Mouse (Mus musculus) mouse embryonic stem cell (cell line): ENCODE results near the gene Abhd15.

Source experiments
- in situ Hi-C, 2 experiments: fragments of 300-500 bp; cut with MboI; formaldehyde crosslinking; loops; 1 replicate in 1 of 2; 3 replicates in 1 of 2; pipeline ENCODE4 v1.14.3; 2019 to 2020; ENCODE audit warnings: low sequenced_read_pairs in 2 of 2, low pct_unique_long_range_greater_than_20kb in 1 of 2, mixed read lengths in 1 of 2; ENCODE audit not compliant: unreplicated experiment in 1 of 2

Abhd15 gene

DNA sequence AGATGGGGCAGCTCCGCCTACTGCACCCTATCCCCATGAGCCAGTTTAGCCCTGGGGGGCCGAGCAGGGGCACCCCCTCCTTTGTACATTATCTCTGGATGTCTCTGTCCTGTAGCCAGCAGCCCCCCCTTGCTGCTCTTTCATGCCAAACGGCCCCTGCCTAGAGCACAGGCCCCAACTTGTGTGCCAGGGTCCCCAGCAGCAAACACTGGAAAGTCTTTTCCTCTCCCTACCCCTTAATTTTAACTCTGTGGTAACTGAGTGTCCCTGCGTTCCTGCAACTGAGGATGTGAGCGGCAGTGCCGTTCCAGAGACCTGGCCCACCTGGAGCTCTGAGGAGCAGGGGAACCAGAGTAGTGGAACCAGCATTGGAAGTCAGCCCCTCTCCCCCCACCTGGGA is 8.0 kb upstream of the Abhd15 start:
- in situ Hi-C loops = no loop called here

DNA sequence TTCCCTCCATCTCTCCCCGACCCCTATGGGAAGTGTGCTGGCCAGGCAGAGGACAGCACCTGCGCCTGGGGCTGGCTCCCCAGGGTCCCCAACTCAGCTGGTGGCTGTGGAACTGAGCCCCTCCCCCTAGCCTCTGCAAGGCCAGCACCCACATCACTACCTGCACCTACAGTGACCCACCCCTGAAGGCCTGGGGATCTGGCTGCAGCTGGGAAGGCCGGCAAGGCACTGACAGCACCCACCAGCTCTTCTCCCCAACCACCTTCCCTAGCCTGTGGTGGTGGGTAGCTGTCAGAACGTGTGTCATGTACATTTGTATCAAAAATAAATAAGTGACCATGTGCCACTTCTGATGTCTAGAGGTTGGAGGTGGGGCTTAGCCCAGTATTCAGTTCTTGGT is 7.5 kb upstream of the Abhd15 start:
- in situ Hi-C loops = no loop called here

DNA sequence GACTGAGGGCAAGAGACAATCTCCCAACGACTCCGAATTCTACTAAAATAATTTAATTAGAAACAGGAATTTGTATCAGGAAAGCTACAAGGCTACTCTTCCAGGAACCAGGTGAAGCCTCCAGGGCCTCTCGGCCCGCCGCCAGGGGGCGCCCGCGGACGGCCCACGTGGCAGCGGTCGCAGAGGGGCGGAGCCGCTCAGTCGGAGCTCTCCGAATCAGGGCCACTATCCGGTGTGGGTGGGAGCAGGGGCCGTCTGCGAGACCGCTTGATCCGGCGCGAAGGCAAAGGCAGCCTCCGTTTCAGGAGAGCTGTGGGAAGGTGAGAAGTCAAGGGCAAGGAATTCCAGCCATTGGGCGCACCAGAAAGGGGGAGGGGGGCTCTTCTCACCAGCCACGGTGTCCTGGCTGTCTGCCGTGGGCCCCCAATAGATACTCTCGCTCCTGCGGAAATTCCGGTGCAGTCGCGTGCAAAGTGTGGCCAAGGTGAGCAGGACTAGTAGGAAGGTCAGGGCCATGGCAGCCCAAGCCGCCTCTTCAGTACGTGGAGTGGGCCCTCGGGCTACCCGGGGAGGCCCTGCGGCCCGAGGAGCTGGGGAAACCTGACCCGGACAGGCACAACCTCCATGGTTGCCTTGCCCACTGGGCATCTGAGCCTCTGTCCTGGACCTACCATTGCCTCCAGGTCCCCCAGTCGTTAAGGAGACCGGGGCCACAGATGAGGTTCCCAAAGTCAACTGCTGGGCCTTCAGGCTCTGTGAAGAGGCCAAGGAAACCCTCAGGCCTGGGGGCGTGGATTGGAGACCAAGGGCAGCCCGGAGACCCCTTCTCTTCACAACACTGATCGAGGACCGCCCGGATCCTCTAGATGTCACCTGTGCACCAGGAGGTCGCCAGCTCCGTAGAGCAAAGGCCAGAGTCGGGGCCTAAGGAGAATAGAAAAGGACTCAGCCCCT is 6.6 kb upstream of the Abhd15 start:
- in situ Hi-C loops = no loop called here

DNA sequence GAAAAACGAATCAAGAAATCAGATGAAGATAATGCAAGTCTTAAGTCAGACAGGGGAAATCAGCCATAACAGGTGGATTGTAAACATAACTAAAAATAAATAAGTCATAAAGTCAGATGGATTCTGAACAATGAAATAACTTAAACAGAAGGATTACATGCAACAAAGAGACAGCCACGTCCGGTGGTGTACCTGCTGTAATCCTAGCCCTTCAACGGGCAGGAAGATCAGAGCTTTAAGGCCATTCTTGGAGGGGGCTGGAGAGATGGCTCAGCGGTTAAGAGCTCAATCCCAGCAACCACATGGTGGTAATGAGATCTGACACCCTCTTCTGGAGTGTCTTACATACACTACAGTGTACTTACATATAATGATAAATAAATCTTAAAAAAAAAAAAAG is 3.6 kb upstream of the Abhd15 start:
- in situ Hi-C loops = no loop called here

DNA sequence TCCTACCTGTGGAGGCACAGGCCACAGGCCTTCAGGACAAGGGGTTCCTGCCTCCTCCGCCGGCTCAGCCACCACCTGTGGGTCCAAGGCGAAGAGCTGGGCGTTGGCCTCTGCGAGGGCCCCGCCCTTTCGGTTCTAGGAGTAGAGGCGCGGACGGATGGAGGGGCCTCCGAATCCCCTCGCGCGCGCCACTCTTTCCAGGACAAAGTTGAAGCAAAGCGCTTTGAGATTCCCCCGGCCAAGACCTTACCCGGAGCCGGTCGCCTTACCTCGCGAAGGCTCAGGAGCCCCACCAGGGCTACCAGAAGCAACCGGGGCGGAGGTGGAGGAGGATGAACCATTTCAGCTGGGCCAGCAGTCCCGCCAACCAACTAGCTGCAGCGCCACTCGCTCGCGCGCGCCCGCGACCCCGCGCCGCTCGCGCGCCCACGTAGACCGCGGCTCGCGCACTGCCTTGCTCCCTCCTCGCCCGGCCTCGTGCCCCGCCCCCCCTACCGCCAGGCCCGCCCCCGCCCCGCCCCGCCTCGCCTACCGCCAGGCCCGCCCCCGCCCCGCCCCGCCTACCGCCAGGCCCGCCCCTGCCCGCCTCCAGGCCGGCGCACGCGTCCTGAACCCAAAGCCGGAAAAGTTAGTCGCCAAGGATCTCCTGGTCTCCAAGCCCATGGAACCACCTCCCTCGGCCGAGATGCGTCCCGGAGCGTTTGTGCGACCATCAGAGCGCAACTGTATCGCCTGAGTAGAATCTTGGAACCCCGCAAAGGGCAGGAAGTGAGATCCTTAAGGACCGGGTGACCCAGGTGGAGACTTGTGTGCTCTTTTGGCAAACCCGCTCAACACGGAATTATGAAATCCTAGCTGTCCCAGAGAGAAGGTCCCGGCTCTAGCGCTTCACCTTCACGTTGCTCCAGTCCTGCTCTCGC is 1.8 kb upstream of the Abhd15 start:
- in situ Hi-C loops = no loop called here

DNA sequence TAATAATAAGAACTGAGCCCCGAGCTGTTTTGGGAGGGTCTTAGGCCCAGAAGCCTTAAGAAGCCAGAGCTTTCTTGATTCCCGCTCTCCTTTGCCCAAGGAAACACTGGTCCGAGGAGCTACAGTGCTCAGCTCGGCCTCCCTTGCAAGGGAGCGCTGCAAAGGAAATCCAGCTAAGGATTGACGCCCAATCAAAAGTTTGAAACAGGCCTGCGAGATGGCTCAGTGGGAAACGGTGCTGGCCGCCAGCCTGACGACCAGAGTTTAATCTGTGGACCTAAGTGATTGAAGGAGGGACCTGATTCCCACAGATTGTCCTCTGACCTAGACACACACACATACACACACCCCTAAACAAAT is 1.1 kb upstream of the Abhd15 start:
- in situ Hi-C loops = no loop called here

DNA sequence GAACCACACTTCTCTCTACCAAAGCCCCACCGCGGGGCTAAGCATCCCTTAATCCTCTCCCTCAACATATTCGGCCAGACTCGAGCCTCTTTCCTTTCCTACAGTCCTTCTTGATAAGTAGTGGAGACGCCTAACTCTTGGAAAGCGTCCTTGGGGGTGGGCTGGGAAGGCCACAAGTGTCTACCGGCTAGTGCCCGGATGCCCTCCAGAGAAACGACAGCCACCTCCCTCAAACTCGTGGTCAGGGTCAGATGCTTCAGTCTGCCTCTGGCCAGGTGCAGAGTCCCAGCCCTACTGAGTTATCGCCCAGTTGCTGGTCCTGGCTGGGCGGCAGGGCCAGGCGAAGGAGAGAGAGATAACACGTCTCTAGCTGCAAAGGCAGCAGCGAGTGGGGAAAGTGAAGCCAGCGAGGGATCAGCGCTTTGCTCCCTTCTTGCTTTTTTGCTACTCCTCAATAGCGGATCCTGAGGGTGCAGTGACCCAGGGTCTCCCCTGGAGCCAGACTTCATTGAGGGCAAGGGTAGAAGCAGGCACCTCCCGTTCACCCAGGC is 565 bp upstream of the Abhd15 start:
- in situ Hi-C loops = no loop called here

DNA sequence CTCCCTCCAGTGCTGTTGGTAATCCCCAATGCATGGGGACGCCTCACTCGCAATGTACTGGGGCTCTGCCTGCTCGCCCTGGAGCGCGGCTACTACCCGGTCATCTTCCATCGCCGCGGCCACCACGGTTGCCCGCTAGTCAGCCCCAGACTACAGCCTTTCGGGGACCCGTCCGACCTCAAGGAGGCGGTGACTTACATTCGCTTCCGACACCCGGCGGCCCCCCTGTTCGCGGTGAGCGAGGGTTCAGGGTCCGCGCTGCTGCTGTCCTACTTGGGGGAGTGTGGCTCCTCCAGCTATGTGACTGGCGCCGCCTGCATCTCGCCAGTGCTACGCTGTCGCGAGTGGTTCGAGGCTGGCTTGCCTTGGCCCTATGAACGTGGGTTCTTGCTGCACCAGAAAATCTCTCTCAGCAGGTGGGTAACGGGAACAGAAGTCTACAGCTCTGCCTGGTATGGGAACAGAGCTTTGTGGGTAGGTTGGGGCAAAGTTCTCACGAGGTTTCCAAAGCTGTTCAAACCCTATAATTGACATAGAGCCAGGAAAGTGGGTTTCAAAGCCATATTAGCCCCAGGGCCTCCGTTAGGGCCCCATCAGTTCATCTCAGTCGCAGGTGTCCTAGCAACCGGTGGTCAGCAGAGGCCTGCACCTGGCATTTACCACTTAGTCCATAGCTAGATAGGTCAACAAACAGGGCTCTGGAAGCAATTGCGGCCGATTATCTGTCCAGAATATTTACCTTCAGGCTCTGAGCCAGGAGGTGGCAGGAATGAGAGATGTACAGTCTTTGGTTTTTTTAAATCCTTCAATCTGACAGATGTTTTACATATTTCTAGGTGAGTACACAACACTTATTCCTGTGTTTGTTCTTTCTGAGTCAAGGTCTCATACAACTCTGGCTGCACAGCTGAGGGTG is 974 bp downstream of the Abhd15 start, which contains the start of gene Trp53i13:
TSS of gene Trp53i13 (minus strand) at position 344 of the 916 bp plus-strand sequence.
- in situ Hi-C loops = no loop called here

DNA sequence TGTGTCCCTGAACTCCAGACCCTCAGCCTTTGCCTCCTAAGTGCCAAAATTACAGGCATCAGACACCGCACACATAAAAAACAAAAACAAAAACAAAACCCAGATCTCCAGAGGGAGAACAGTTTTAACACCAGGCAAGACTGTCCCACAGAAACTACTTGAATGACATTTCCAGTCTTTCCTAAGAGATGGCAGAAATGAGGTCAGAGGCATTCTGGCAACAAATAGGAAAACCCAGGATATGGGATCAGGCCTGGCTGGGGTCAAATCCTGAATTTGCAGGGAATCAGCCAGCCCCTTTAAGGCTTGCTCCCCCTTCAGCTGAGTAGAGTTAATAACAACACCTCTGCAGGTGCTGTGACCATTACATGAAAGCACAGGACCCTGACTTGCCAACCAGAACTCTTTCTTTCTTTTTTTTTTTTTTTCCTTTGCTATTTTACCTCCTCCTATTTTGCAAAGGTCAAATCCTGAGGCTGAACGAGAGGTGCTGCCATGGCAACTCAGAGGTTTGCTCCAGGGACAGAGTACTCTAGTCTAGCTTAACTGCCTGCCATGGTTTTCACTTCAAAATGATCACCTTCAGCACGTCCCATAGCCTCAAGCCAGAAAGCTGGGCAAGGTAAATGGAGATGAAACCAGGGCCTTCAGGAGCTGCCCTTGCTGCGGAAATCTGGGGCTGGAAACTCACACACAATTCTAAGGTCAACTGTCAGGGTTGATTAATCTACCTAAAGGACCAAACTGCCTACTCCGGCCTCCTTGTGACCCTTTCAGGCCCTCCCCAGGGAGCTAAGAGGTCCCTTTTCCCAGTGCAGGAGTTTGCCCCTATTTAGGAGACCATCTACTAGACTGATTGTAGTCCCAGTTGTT is 1.9 kb downstream of the Abhd15 start:
- in situ Hi-C loops = no loop called here

DNA sequence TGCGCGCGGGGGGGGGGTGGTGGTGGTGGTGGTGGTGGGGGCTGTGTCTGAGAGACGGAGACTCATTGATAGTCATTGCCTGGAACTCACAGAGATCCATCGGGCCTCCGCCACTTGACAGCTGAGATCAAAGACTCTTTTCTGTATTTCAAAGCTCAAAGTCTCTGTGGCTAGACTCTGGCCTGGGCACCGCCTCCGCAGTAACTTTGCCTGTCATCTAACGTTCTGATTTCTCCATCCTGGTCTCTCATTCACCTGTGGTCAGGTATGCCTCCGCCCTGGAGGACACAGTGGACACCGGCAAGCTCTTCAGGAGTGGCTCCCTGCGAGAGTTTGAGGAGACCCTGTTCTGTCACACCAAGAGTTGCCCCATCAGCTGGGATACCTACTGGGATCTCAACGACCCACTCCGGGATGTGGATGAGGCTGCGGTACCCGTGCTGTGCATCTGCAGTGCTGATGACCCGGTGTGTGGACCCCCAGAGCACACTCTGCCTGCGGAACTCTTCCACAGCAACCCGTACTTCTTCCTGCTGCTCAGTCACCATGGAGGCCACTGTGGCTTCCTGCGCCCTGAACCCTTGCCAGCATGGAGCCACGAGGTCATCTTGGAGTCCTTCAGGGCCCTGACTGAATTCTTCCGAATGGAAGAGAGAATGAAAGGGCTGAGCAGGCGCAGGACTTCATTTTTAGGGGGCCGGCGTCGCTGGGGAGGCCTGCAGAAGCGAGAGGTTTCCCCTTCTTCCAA is 3.3 kb downstream of the Abhd15 start:
- in situ Hi-C loops = no loop called here

DNA sequence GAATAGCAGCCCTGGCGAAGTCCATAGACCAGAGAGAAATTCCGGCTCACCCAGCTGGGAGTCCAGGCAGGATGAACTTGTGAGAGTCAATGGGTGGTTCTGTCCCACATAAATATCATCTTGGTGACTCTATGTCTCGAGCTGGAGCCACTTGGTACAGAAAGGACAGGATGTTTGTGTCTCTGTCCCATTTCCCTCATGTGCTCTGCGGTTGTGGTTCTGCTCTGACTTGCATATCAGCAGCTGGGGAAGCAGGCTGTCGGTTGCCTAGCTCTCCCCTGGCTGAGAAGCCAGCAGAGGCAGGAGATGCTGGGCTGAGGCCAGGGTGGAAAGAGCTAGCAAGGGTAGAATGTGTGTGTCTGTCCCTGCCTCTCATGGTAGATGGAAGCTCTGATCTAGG is 4.1 kb downstream of the Abhd15 start, which contains the start of gene Gm10392:
TSS of gene Gm10392 (minus strand) at position 156 of the 400 bp plus-strand sequence.
- in situ Hi-C loops = no loop called here

DNA sequence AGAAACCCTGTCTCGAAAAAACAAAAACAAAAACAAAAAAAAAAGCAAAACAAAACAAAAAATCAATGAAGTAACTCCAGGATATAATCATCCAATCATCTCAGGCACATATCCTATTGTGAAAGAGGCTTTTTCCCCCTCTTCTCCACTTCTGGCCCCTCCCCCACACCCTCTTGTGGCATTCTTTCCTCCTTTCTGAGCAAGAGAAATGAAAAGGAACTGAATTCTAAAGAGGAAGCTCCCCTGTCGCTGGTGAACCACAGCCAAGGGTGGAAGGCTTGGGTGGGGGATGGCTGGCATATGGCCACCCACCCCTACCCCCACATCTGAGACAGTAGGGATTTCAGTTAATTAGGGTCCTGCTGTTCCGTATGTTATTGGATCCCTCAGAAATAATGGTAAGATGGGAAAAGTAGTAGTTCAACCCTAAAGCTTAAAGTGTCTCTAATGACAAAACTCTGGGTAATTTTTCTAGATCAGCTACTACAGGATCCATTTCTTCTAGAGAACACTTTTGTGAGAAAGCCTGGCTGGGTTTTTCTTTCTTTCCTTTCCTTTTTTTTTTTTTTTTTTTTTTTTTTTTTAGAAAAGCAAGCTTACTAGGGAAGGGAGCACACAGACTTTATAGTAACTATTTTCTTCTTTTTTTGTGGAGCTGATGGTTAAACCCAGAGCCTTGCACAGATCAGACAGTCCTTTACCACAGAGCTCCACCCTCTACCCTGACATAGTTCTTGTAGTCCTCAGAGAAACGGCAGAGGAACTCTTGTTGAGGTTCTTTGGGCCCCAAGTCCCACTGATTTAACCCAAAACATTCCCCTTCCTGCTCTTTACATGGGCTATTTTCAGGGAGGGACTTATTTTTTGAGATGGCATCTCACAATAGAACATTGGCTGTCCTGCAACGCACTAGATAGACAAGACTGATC is 5.9 kb downstream of the Abhd15 start:
- in situ Hi-C loops = loop anchor here in 1 of 2 experiments (10.0 kb wide), 1 partner anchor 294 kb away; no protein-coding TSS in a partner anchor

DNA sequence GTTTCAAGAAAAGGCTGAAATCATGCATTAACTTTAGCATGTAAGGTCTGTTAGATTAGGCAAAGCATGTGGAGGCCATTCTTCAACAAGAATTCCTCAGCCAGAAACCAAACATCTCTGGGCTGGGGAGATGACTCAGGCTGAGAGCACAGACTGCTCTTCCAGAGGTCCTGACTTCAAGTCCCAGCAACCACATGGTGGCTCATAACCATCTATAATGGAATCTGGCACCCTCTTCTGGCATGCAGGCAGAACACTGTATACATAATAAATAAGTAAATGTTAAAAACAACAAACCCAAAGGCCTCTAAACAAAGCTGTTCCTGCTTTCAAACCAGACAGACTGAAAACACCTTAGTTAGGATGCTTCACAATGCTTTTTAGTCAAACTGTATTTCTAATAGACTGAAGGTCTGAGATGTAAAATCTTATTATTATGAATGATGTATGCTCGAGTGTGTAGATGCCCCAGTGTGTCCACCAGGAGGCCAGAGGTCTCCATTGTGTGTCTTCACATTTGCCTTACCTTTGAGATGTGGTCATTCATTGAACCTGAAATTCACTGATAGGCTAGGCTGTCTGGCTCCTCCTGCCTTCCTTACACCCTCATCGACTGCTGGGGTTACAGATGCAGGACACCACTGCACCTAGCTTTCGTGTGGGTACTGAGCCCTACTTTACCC is 11.0 kb downstream of the Abhd15 start:
- in situ Hi-C loops = loop anchor here in 1 of 2 experiments (10.0 kb wide), 1 partner anchor 289 kb away; no protein-coding TSS in a partner anchor

DNA sequence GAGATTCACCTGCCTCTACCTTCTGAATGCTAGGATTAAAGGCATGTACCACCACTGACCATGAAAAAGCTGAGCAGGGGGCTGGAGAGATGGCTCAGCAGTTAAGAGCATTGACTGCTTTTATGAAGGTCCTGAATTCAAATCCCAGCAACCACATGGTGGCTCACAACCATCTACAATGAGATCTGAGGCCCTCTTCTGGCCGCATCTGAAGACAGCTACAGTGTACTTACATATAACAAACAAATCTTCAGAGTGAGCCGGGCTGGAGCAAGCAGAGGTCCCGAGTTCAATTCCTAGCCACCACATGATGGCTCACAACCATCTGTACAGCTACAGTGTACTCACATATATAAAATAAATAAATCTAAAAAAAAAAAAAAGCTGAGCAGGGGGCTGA is 13.5 kb downstream of the Abhd15 start:
- in situ Hi-C loops = loop anchor here in 1 of 2 experiments (10.0 kb wide), 1 partner anchor 286 kb away; no protein-coding TSS in a partner anchor

DNA sequence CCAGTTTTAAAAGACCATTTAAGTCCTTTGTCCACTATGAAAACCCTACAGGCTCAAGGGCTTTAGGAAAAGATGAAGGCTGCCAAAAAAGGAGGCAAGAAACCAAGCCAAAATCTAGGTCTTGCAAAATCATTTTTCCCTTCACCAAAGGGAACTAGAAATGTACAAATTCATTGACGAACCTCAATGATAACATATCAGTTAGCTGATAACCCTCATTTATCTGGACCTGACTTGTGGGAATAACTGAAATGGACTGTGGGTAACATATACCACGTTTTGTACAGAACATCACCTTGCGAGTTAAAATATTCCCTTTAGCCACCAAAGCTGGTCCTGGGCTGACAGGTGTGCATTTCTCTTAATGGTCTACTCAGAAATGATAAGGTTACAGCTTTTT is 14.7 kb downstream of the Abhd15 start:
- in situ Hi-C loops = loop anchor here in 1 of 2 experiments (10.0 kb wide), 1 partner anchor 285 kb away; no protein-coding TSS in a partner anchor
